ENCODE assay signal across 8 mouse cellular contexts in the genomic region with DNA sequence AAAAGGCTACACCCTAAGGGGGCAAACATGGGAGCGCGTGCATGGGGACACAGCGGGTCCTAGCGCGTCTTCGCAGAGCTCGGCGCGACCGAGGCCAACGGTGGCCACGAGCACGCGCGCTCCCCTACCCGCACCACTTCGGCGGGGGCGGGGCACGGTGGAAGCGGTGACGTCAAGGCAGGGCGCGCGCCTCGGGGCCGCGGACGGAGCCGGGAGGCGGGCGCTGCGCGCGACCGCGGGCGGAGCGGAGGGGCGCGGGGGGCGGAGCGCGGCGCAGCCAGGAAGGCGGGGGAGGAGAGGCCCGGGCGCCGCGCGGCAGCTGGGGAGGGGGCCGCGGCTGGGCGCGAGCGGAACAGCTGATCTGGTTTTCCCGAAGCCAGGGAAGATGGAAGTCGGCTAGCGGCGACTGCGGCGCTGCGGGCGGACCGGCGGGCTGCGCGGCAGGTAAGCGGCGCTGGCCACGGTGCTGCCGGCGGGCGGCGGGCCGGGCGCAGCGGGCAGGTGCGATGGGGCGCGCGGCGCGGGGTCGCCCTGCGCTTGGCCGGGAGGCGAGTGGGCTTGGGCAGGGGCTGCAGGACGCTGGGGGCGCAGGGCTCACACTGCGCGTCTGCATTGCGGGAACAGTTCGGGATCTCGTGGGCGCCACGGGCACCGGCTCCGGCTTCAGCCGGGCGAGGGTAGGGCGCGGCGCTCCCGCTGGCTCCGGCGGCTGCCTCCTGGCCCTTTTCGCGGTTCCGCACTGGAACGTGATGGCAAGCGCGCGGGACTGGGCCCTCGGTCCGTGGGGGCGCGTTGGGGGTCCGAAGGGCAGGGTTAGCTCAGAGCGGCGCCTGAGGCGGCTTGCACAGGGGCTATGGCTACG. TPM values are rescaled to one million over a fixed set of nuclear protein-coding genes. Genes with fewer than 3 reads are reported as not detected.
DNase-seq lines count a peak whose midpoint lies in the region; ATAC-seq and TF ChIP-seq lines count a peak whose summit lies in the region.

A gene (plus strand): TSS at position 268 of the 862 bp plus-strand sequence.

- peak within 1 kb of the TSS; percentile 89 for H3K4me2 ChIP-seq in heart, postnatal 0 days (ENCODE audit: low read depth, low read length)
- H3K4me2 ChIP-seq in liver, embryonic 15.5 days, result peak within 1 kb of the TSS; percentile 64

- no peak for TF ChIP-seq EP300 in heart, postnatal 0 days (IDR thresholded peaks at IDR 0.05; ENCODE audit: low read depth)

- peak; percentile 87 for DNase-seq in Muller cell, postnatal 12 days (ENCODE audit: inconsistent ontology term)
- DNase-seq in brain, embryonic 14.5 days (ENCODE audit: low read depth), result peak; percentile 95
- DNase-seq in forebrain, embryonic 10.5 days (ENCODE audit: extremely low spot score, low spot score), result peak; percentile 75
- DNase-seq in heart, postnatal 0 days (ENCODE audit: low spot score), result peak; percentile 8
- peak; percentile 89 to 95 for DNase-seq in layer of hippocampus, adult 18-20 months (ENCODE audit: low spot score in 2 of 2)
- peak; percentile 92 for DNase-seq in retina, postnatal 1 day

- H3K4me3 ChIP-seq in forebrain, embryonic 10.5 days, result peak within 1 kb of the TSS; percentile 75
- peak within 1 kb of the TSS; percentile 58 for H3K4me3 ChIP-seq in heart, postnatal 0 days (ENCODE audit: low read depth, low read length)
- H3K4me3 ChIP-seq in liver, embryonic 15.5 days (replicated peaks), result peak within 1 kb of the TSS; percentile 45

- TF ChIP-seq POLR2A in brain, embryonic 14.5 days (IDR thresholded peaks at IDR 0.05; ENCODE audit: borderline replicate concordance, extremely low read depth, insufficient read depth, insufficient read length, poor library complexity, severe bottlenecking), result peak; percentile 30

- TF ChIP-seq CTCF in brain, embryonic 14.5 days (IDR thresholded peaks at IDR 0.05; ENCODE audit: borderline replicate concordance, extremely low read depth, insufficient read depth, insufficient read length), result no peak
- no peak for TF ChIP-seq CTCF in heart, postnatal 0 days (IDR thresholded peaks at IDR 0.05; ENCODE audit: low read depth)

- H3K4me1 ChIP-seq in forebrain, embryonic 10.5 days, result peaks cover 14% of the 10 kb centered on the region
- no peaks in the 10 kb centered on the region for H3K4me1 ChIP-seq in heart, postnatal 0 days (ENCODE audit: control insufficient read depth, insufficient read depth)
- H3K4me1 ChIP-seq in liver, embryonic 15.5 days (replicated peaks), result no peaks in the 10 kb centered on the region

- no peaks in the 10 kb centered on the region for H3K36me3 ChIP-seq in forebrain, embryonic 10.5 days (replicated peaks)
- H3K36me3 ChIP-seq in heart, postnatal 0 days (replicated peaks; ENCODE audit: control insufficient read depth, insufficient read depth, low read length), result no peaks in the 10 kb centered on the region
- no peaks in the 10 kb centered on the region for H3K36me3 ChIP-seq in liver, embryonic 15.5 days (replicated peaks)

- peaks cover 28% of the 10 kb centered on the region for H3K27me3 ChIP-seq in forebrain, embryonic 10.5 days (ENCODE audit: poor library complexity, severe bottlenecking)
- peaks cover 30% of the 10 kb centered on the region for H3K27me3 ChIP-seq in heart, postnatal 0 days (ENCODE audit: control insufficient read depth, insufficient read depth, low read length)
- peaks cover 34% of the 10 kb centered on the region for H3K27me3 ChIP-seq in liver, embryonic 15.5 days

- no peak; the same call in 1 of the 2 replicates for ATAC-seq in heart, postnatal 0 days (ENCODE audit: insufficient read depth, low read depth)
- ATAC-seq in liver, embryonic 15.5 days (ENCODE audit: insufficient read depth), result peak; percentile 15; the same call in 1 of the 2 replicates
- no peak for ATAC-seq in monocyte, adult 5-6 weeks (replicated peaks; ENCODE audit: insufficient number of reproducible peaks, low FRiP score, low TSS enrichment, poor library complexity, severe bottlenecking)

- H3K9ac ChIP-seq in heart, postnatal 0 days (replicated peaks; ENCODE audit: low read depth, low read length), result no peak within 1 kb of the TSS
- no peak within 1 kb of the TSS for H3K9ac ChIP-seq in liver, embryonic 15.5 days

- peak within 1 kb of the TSS; percentile 82 for H3K27ac ChIP-seq in forebrain, embryonic 10.5 days
- H3K27ac ChIP-seq in heart, postnatal 0 days (ENCODE audit: low read depth), result no peak within 1 kb of the TSS
- H3K27ac ChIP-seq in liver, embryonic 15.5 days (replicated peaks), result no peak within 1 kb of the TSS

- H3K9me3 ChIP-seq in forebrain, embryonic 10.5 days, result no peaks in the 10 kb centered on the region
- H3K9me3 ChIP-seq in heart, postnatal 0 days (replicated peaks; ENCODE audit: control insufficient read depth, low read length), result no peaks in the 10 kb centered on the region
- no peaks in the 10 kb centered on the region for H3K9me3 ChIP-seq in liver, embryonic 15.5 days (replicated peaks)

- under 1% methylated on average over 107 of the region's 123 CpGs for WGBS in forebrain, embryonic 10.5 days
- WGBS in heart, postnatal 0 days, result 2% methylated on average over 106 of the region's 123 CpGs
- 1% methylated on average over 104 of the region's 123 CpGs for WGBS in liver, embryonic 15.5 days (ENCODE audit: insufficient replicate concordance)

RNA-seq across cellular contexts. Expression of the gene that starts here (rescaled TPM):
- polyA plus RNA-seq in brain, embryonic 14.5 days (2012; rRNA removed), result 8.8 and 16.0 TPM in 2 replicates
- polyA plus RNA-seq in forebrain, embryonic 10.5 days (2016; fragmentation: Nextera tagmentation; extraction: Ambion mirVana), result 0.61 and 1.2 TPM in 2 replicates
- total RNA-seq in heart, postnatal 0 days (2014; rRNA removed; ENCODE audit: low replicate concordance), result not detected in 2 replicates
- 0.27 TPM in 1 of 2 replicates, not detected in the other for polyA plus RNA-seq in heart, postnatal 0 days (2015; fragmentation: Nextera tagmentation; extraction: Ambion mirVana)
- 10 to 100 TPM; 71.5 to 71.8 TPM for total RNA-seq in layer of hippocampus, adult 18-20 months (2021)
- 0.03 TPM in 1 of 2 replicates, not detected in the other for polyA plus RNA-seq in liver, embryonic 15.5 days (2015; fragmentation: Nextera tagmentation; extraction: Ambion mirVana)
- not detected in 3 replicates for total RNA-seq in monocyte, adult 5-6 weeks (2017)

Comparison
In these comparisons a context has a peak if more than half of its experiments do, and no peak if none do; other contexts are left out.
1. RNA of the gene that starts here (total RNA-seq): 71.5 to 71.8 TPM in layer of hippocampus, adult 18-20 months; not detected in heart, postnatal 0 days and not detected in monocyte, adult 5-6 weeks; every median in the first group is over 10 times any median in the second.
2. Peak in DNase-seq, H3K4me3 ChIP-seq and H3K4me2 ChIP-seq in heart, postnatal 0 days; RNA of the gene not detected or under 1 TPM.
3. Peak in ATAC-seq, H3K4me3 ChIP-seq and H3K4me2 ChIP-seq in liver, embryonic 15.5 days; RNA of the gene not detected or under 1 TPM.
4. DNase-seq: peak in every context shown above with its lines; median percentile 95 in brain, embryonic 14.5 days; 92 in layer of hippocampus, adult 18-20 months; 92 in retina, postnatal 1 day; 87 in Muller cell, postnatal 12 days; 75 in forebrain, embryonic 10.5 days; 8 in heart, postnatal 0 days.
5. Peak in every context shown above with its lines, with median percentiles within 50 percentile points of each other: H3K4me3 ChIP-seq.